Mouse (Mus musculus) stomach, postnatal 0 days (tissue): Measurements from ENCODE around the gene Stk39.

Source experiments
- CTCF ChIP-seq: IDR thresholded peaks from 2 replicates; pipeline ENCODE4 v1.5.1; 2016; ENCODE audit warnings: antibody characterized with exemption, low read depth, mild to moderate bottlenecking, moderate library complexity
- EP300 ChIP-seq: optimal IDR thresholded peaks from 2 replicates; pipeline ENCODE3; 2016; ENCODE audit warnings: antibody characterized with exemption

DNA sequence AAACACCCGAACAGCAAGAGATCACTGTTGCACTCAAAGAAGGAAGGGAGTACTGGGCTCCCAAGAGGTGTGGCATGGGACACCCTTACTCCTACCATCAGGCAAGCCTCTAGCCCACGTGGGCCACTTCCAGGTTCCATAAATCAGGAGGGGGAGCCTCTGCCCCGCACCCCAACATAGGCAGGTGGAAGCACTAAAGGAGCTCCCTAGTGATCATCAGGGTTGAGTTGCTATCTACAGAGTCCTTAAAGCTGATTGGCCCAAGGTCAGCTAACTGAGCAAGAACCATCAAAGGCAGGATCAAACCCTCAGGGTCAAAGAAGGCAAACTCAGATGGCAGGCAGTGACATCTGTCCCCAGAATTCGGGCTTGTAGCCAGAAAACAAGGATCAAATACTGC, 8.3 kb downstream of the Stk39 start:
- no peak for TF ChIP-seq CTCF
- TF ChIP-seq EP300, result no peak
